Mouse (Mus musculus): ENCODE results near the gene 1110008P14Rik.

- no peak for TF ChIP-seq CTCF (IDR thresholded peaks at IDR 0.05; ENCODE audit: low read depth)
- no peak for TF ChIP-seq EP300 (IDR thresholded peaks at IDR 0.05; ENCODE audit: low read depth)
Measured at GRCm38 (mm10) chr2:32420647-32421046, 38.9 kb upstream of the 1110008P14Rik start.
